In genomic region chr7:115294655-115295230, GRCm38 (mm10) we compare ENCODE assay signal across 15 mouse cellular contexts.
"Had no signal": no experiment of that assay in that cellular context is flagged by ENCODE, and none has a peak within 500 bp of the region (broad histone marks: within the 10 kb centered on the region; RNA-seq: fewer than 3 reads in every experiment).

No protein-coding gene starts in this region.

- H3K4me1 ChIP-seq: stomach, embryonic 15.5 days had no signal

- ATAC-seq: midbrain, embryonic 15.5 days had no signal

- H3K9ac ChIP-seq: liver, embryonic 14.5 days; midbrain, embryonic 15.5 days; stomach, embryonic 15.5 days had no signal

- H3K9me3 ChIP-seq: midbrain, embryonic 10.5 days; midbrain, embryonic 15.5 days; stomach, embryonic 15.5 days had no signal

- H3K4me3 ChIP-seq: layer of hippocampus, adult 2 months; midbrain, embryonic 10.5 days; midbrain, embryonic 15.5 days; stomach, embryonic 15.5 days had no signal

- H3K27ac ChIP-seq: kidney, postnatal 0 days; layer of hippocampus, adult 2 months; liver, embryonic 14.5 days; midbrain, embryonic 10.5 days; midbrain, embryonic 15.5 days; stomach, embryonic 15.5 days had no signal

- H3K36me3 ChIP-seq: midbrain, embryonic 10.5 days; midbrain, embryonic 15.5 days; stomach, embryonic 15.5 days had no signal

- DNase-seq: kidney, adult 11 months; kidney, adult 9 months; kidney, postnatal 4 days; lung, adult 18-20 months; lung, postnatal 10 days; lung, postnatal 4 days; right cerebral cortex, postnatal 14 days; thymus, adult 2 months; thymus, postnatal 36 days had no signal

- H3K27me3 ChIP-seq: midbrain, embryonic 15.5 days; stomach, embryonic 15.5 days had no signal

- H3K4me2 ChIP-seq: midbrain, embryonic 15.5 days; stomach, embryonic 15.5 days had no signal
